Mouse (Mus musculus) limb, embryonic 14.5 days (tissue): ENCODE data around the gene Sos1. TPM values are rescaled to one million over a fixed set of nuclear protein-coding genes. Genes with fewer than 3 reads are reported as not detected.

Source experiments
- ATAC-seq: fragments of 200-750 bp; cut with Nextera tagmentation; 2 replicates; pipeline ENCODE4 v1.8.0; 2017; ENCODE audit warnings: low read depth, moderate number of reproducible peaks, moderate TSS enrichment; ENCODE audit not compliant: low FRiP score
- DNase-seq: peaks from one replicate; pipeline ENCODE4 v3.0.0-alpha.2; 2015; ENCODE audit warnings: low spot score
- H3K27ac ChIP-seq: fragments of 300-500 bp; sonication (generic); replicated peaks from 2 replicates; pipeline ENCODE4 v1.5.1; 2014; ENCODE audit warnings: low read depth, mild to moderate bottlenecking, low read length, moderate library complexity, mixed read lengths
- H3K27me3 ChIP-seq: fragments of 300-500 bp; sonication (generic); 2 replicates; pipeline ENCODE4 v1.6.1; 2014; ENCODE audit warnings: low read length, mixed read lengths; ENCODE audit not compliant: control insufficient read depth, insufficient read depth
- H3K36me3 ChIP-seq: fragments of 300-500 bp; sonication (generic); 2 replicates; pipeline ENCODE4 v1.6.1; 2014; ENCODE audit warnings: mild to moderate bottlenecking, low read length, moderate library complexity, mixed read lengths; ENCODE audit not compliant: control insufficient read depth, insufficient read depth
- H3K4me1 ChIP-seq: fragments of 300-500 bp; sonication (generic); 2 replicates; pipeline ENCODE4 v1.6.1; 2014; ENCODE audit warnings: antibody characterized with exemption, low read length, mixed read lengths; ENCODE audit not compliant: control insufficient read depth, insufficient read depth
- H3K4me2 ChIP-seq: fragments of 300-500 bp; sonication (generic); replicated peaks from 2 replicates; pipeline ENCODE4 v1.6.1; 2014; ENCODE audit warnings: low read depth, mild to moderate bottlenecking, low read length, moderate library complexity; ENCODE audit not compliant: severe bottlenecking
- H3K4me3 ChIP-seq: fragments of 300-500 bp; sonication (generic); replicated peaks from 2 replicates; pipeline ENCODE4 v1.5.1; 2014; ENCODE audit warnings: low read length
- H3K9ac ChIP-seq: fragments of 300-500 bp; sonication (generic); 2 replicates; pipeline ENCODE4 v1.6.1; 2014; ENCODE audit warnings: mild to moderate bottlenecking, low read depth, low read length, moderate library complexity; ENCODE audit not compliant: severe bottlenecking
- H3K9me3 ChIP-seq: fragments of 300-500 bp; sonication (generic); 2 replicates; pipeline ENCODE4 v1.6.1; 2016; ENCODE audit warnings: low read length; ENCODE audit not compliant: control insufficient read depth
- POLR2A ChIP-seq: fragments of 200-500 bp; IDR thresholded peaks from 2 replicates; pipeline ENCODE4 v1.8.0; 2012; ENCODE audit warnings: inconsistent platforms, mild to moderate bottlenecking, moderate library complexity, borderline replicate concordance; ENCODE audit not compliant: insufficient read depth, insufficient read length; ENCODE audit errors: extremely low read depth
- WGBS: fragments of 180-500 bp; shearing (Covaris S2); extraction: QIAGEN DNeasy Blood & Tissue Kit; methylation state at CpG from one replicate; pipeline ENCODE4 v1.1.7; 2014; 5-methylcytosine and 5-hydroxymethylcytosine counted together
- polyA plus RNA-seq, 2 experiments: library from polyadenylated mRNA; depleted of rRNA in 1 of 2; stranded (reverse) in 1 of 2; unstranded in 1 of 2; fragments of >200 nt; fragmentation: Nextera tagmentation in 1 of 2; extraction: Ambion mirVana in 1 of 2; gene quantifications; 2 replicates each; pipeline versions ENCODE4 v1.2.1 to v1.2.3; 2012 to 2014

Gene Sos1
- polyA plus RNA-seq, 2 experiments = 10.3 to 10.5 TPM

DNA sequence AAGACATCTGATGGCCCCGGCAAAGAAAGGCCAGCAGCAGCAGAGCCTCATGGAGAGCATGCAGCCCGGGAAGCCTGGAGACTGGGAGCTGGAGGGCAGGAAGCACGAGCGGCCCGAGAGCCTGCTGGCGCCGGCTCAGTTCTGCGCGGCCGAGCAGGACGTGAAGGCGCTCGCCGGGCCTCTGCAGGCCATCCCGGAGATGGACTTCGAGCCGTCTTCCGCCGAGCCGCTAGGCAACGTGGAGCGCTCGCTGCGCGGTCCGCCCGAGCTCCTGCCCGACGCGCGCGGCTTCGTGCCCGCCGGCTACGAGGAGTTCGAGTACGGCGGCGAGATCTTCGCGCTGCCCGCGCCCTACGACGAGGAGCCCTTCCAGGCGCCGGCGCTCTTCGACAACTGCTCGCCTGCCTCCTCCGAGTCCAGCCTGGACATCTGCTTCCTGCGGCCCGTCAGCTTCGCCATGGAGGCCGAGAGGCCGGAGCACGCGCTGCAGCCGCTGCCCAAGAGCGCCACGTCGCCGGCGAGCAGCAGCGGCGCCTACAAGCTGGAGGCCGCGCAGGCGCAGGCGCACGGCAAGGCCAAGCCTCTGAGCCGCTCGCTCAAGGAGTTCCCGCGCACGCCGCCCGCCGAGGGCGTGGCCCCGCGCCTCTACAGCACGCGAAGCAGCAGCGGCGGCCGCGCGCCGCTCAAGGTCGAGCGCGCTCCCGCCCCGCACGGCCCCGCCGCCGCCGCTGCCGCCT, 107.1 kb downstream of the Sos1 start, which contains the start of gene Gm10190:
TSS of gene Gm10190 (minus strand) at position 553 of the 737 bp plus-strand sequence.
- ATAC-seq (peak; percentile 98), DNase-seq (peak; percentile 91)
- Histone ChIP-seq H3K9me3 (no peaks in the 10 kb centered on the region), H3K4me1 (peaks cover 9% of the 10 kb centered on the region; the same call in 1 of the 2 replicates), H3K27ac (peak within 1 kb of the TSS; percentile 76), H3K36me3 (no peaks in the 10 kb centered on the region), H3K27me3 (no peaks in the 10 kb centered on the region), H3K4me2 (peak within 1 kb of the TSS; percentile 87), H3K4me3 (peak within 1 kb of the TSS; percentile 41), H3K9ac (peak within 1 kb of the TSS; percentile 87)
- 4% methylated on average over 51 of the region's 102 CpGs for WGBS
- peak; percentile 96 for TF ChIP-seq POLR2A

DNA sequence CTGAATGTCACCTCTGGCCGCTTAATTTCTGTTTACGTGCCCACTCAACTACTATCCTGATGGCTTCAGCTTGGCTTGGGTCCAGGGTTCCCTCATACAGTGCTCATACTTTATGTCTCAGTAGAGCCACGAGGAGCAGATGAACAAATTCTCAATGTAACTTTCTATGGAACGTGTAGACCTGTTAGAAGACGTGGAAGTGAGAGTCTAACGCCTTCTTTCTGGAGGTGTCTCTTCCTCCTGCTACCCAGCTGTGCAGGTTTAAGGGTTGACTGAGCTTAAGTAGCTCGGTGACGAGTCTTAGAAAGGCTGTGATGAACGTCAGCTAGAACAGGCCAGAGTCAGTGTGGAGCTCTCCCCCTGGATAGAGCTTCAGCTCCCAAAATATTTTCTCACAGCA, 111.6 kb downstream of the Sos1 start:
- no peak for TF ChIP-seq POLR2A
- Histone ChIP-seq H3K4me3 (no peak overlapping the region), H3K9ac (no peak overlapping the region), H3K27ac (no peak overlapping the region), H3K4me2 (no peak overlapping the region), H3K9me3 (no peaks in the 10 kb centered on the region), H3K27me3 (no peaks in the 10 kb centered on the region), H3K4me1 (peaks cover 7% of the 10 kb centered on the region; the same call in 1 of the 2 replicates), H3K36me3 (no peaks in the 10 kb centered on the region)
- ATAC-seq (no peak), DNase-seq (no peak)
- 79% methylated on average over 9 of the region's 9 CpGs for WGBS

DNA sequence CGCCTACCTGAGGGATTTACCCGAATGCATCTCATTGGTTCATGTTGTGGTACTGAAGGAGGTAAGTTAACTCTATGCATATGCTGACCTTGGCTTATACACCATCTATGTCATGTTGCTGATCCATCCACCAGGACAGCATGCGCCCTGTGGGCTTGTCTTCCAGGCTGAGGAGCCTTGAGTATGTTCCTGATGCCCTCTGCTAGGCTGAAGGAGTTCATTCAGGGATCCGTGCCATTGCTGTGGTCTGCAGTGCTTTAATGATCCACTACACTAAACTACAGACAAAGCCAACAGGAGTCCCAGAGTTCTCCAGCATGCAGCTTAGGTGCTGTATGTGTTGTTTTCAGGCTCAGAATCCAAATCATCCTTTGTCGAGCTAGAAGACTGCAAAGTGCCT, 113.0 kb downstream of the Sos1 start:
- Histone ChIP-seq H3K4me3 (no peak overlapping the region), H3K9ac (no peak overlapping the region), H3K4me1 (no peaks in the 10 kb centered on the region), H3K27me3 (no peaks in the 10 kb centered on the region), H3K4me2 (no peak overlapping the region), H3K27ac (no peak overlapping the region), H3K9me3 (no peaks in the 10 kb centered on the region), H3K36me3 (no peaks in the 10 kb centered on the region)
- TF ChIP-seq POLR2A = no peak
- DNase-seq = no peak
- 84% methylated on average over 5 of the region's 5 CpGs for WGBS
- no peak for ATAC-seq

DNA sequence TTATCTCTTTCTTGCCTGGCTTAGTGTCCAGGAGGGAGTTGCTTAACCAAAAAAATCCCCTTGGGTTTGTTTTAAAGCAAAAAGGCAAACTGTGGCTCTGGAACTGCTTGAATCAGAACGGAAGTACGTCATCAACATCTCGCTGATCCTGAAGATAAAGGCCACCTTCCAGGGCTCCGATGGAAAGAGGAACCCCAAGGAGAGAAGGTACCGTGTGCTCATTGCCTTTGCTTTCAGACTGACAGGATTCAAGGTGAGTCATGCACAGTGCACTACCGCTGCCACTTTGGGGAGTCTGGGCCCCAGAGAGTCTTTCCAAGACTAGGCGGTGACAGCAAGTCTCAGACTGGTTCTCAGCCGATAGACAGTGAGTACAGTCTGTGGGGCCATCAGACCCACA, 120.0 kb downstream of the Sos1 start:
- Histone ChIP-seq H3K4me3 (no peak overlapping the region), H3K4me2 (no peak overlapping the region), H3K36me3 (no peaks in the 10 kb centered on the region), H3K27ac (no peak overlapping the region), H3K27me3 (no peaks in the 10 kb centered on the region), H3K4me1 (no peaks in the 10 kb centered on the region), H3K9ac (no peak overlapping the region), H3K9me3 (no peaks in the 10 kb centered on the region)
- TF ChIP-seq POLR2A = no peak
- no peak for ATAC-seq
- 83% methylated on average over 8 of the region's 8 CpGs for WGBS
- no peak for DNase-seq

DNA sequence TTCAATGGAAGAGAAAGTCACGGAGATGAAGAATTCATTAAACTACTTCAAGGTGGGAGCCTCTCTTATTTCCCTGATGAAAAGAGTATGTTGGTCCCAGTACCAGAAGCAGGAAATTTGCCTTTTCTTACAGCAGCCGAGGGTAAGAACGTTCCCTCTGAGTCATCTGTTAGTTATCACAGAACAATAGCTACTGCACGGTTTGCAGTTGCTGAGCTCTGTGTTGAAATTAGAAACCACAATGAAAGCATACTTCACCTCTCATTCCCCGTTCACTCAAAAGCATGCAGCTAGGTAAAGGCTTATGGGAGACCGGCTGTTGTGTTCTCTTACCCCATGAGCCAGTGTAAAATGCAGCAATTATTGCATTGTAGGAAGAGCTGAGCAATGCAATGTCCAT, 133.0 kb downstream of the Sos1 start:
- Histone ChIP-seq H3K4me1 (no peaks in the 10 kb centered on the region), H3K9ac (no peak overlapping the region), H3K27me3 (no peaks in the 10 kb centered on the region), H3K9me3 (no peaks in the 10 kb centered on the region), H3K27ac (peak overlapping the region; percentile 9; the same call in 1 of the 2 replicates), H3K36me3 (no peaks in the 10 kb centered on the region), H3K4me3 (no peak overlapping the region), H3K4me2 (no peak overlapping the region)
- TF ChIP-seq POLR2A = no peak
- DNase-seq = no peak
- 25% methylated on average over 6 of the region's 6 CpGs for WGBS
- ATAC-seq = 0 out of 2 replicates have a peak, but pooled peaks have one; percentile 37
